Comparison of ENCODE assay signal across 26 mouse cellular contexts in the genomic region with DNA sequence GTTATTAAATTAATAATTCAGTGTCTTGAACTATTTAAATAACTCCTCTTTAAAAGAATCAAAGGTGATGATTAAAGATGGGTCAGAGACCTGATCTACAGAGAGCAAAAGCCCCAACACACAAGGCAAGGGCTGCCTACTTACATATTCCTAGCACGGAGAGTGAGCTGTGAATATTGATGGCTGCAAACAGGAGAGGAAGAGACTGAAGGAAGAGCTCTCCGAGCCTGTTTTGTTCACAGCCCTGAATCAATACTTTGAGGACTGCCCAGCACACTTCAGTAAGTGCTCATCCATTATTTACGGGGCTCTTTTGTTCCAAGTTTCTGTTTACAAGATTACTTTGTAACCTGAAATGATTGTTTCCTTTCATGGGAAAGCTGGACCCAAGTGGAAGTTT.
DNase-seq lines count a peak whose midpoint lies in the region; ATAC-seq lines count a peak whose summit lies in the region.
"Had no signal": no experiment of that assay in that cellular context is flagged by ENCODE, and none has a peak within 500 bp of the region (broad histone marks: within the 10 kb centered on the region; RNA-seq: fewer than 3 reads in every experiment).

No protein-coding gene starts in this region.

- 0 out of 2 replicates have a peak, but pooled peaks have one; percentile 34 for ATAC-seq in hindbrain, embryonic 16.5 days
- ATAC-seq in hindbrain, embryonic 13.5 days (ENCODE audit: low FRiP score): no peak
- ATAC-seq in erythroblast, adult 5-6 weeks (replicated peaks; ENCODE audit: low FRiP score, poor library complexity, severe bottlenecking): no peak
- ATAC-seq: forebrain, embryonic 13.5 days had no signal

- H3K9me3 ChIP-seq in hindbrain, embryonic 16.5 days (ENCODE audit: control insufficient read depth, low read length): no peaks in the 10 kb centered on the region
- no peaks in the 10 kb centered on the region for H3K9me3 ChIP-seq in hindbrain, embryonic 13.5 days
- H3K9me3 ChIP-seq: embryonic facial prominence, embryonic 13.5 days; forebrain, embryonic 13.5 days; heart, embryonic 15.5 days; stomach, embryonic 15.5 days had no signal

- WGBS in hindbrain, embryonic 16.5 days: 29% methylated on average over 3 of the region's 3 CpGs
- 20% methylated on average over 3 of the region's 3 CpGs for WGBS in hindbrain, embryonic 13.5 days

- H3K4me2 ChIP-seq in hindbrain, embryonic 16.5 days (ENCODE audit: low read length): no peak overlapping the region
- H3K4me2 ChIP-seq in hindbrain, embryonic 13.5 days: no peak overlapping the region
- H3K4me2 ChIP-seq: embryonic facial prominence, embryonic 13.5 days; forebrain, embryonic 13.5 days; heart, embryonic 15.5 days; lung, embryonic 14.5 days; stomach, embryonic 15.5 days had no signal

- no peaks in the 10 kb centered on the region for H3K4me1 ChIP-seq in hindbrain, embryonic 16.5 days (ENCODE audit: control insufficient read depth, insufficient read depth, low read depth, low read length)
- 0 out of 2 replicates have a peak, but pooled peaks cover 4% of the 10 kb centered on the region for H3K4me1 ChIP-seq in hindbrain, embryonic 13.5 days (replicated peaks)
- H3K4me1 ChIP-seq: embryonic facial prominence, embryonic 13.5 days; forebrain, embryonic 13.5 days; heart, embryonic 15.5 days; stomach, embryonic 15.5 days had no signal

- H3K27ac ChIP-seq in hindbrain, embryonic 16.5 days (ENCODE audit: low read depth, low read length): no peak overlapping the region
- no peak overlapping the region for H3K27ac ChIP-seq in hindbrain, embryonic 13.5 days
- H3K27ac ChIP-seq: embryonic facial prominence, embryonic 13.5 days; forebrain, embryonic 13.5 days; heart, embryonic 15.5 days; left cerebral cortex, adult 2 months; liver, embryonic 14.5 days; stomach, embryonic 15.5 days had no signal

- no peak overlapping the region for H3K9ac ChIP-seq in hindbrain, embryonic 16.5 days (ENCODE audit: low read depth, low read length)
- H3K9ac ChIP-seq in hindbrain, embryonic 13.5 days: no peak overlapping the region
- H3K9ac ChIP-seq: embryonic facial prominence, embryonic 13.5 days; forebrain, embryonic 13.5 days; heart, embryonic 15.5 days; liver, embryonic 14.5 days; lung, embryonic 14.5 days; stomach, embryonic 15.5 days had no signal

- H3K4me3 ChIP-seq in hindbrain, embryonic 16.5 days (ENCODE audit: low read length): no peak overlapping the region
- no peak overlapping the region for H3K4me3 ChIP-seq in hindbrain, embryonic 13.5 days
- H3K4me3 ChIP-seq: embryonic facial prominence, embryonic 13.5 days; forebrain, embryonic 13.5 days; heart, embryonic 15.5 days; left cerebral cortex, adult 2 months; stomach, embryonic 15.5 days had no signal

- H3K36me3 ChIP-seq in hindbrain, embryonic 16.5 days (ENCODE audit: control insufficient read depth, insufficient read depth, low read length): no peaks in the 10 kb centered on the region
- H3K36me3 ChIP-seq in hindbrain, embryonic 13.5 days: no peaks in the 10 kb centered on the region
- H3K36me3 ChIP-seq: embryonic facial prominence, embryonic 13.5 days; heart, embryonic 15.5 days; stomach, embryonic 15.5 days had no signal

- no peaks in the 10 kb centered on the region for H3K27me3 ChIP-seq in hindbrain, embryonic 16.5 days (replicated peaks; ENCODE audit: control insufficient read depth, insufficient read depth, low read length)
- no peaks in the 10 kb centered on the region for H3K27me3 ChIP-seq in hindbrain, embryonic 13.5 days
- H3K27me3 ChIP-seq: CH12.LX; embryonic facial prominence, embryonic 13.5 days; forebrain, embryonic 13.5 days; heart, embryonic 15.5 days; stomach, embryonic 15.5 days had no signal

- DNase-seq in ES-CJ7 (ENCODE audit: low read depth, low spot score) (peak; percentile 36), R1 (ENCODE audit: low read depth, low spot score) (peak; percentile 8)
- DNase-seq in mesoderm, embryonic 11.5 days (ENCODE audit: low read depth, low spot score): peak; percentile 16
- no peak for DNase-seq in ovary, postnatal 14 days (ENCODE audit: low spot score)
- DNase-seq: adrenal gland, postnatal 25 days; B cell, adult 2 months; cerebellum, adult 9-10 months; gastrocnemius, postnatal 36 days; heart, postnatal 4 days; kidney, adult 8-10 months; kidney, postnatal 10 days; lung, embryonic 14.5 days; right cerebral cortex, adult 18-20 months; right cerebral cortex, postnatal 4 days; thymus, adult 2 months; thymus, postnatal 4 days had no signal
